Mouse (Mus musculus): ENCODE data around the gene Laptm4a. TPM values are rescaled to one million over a fixed set of nuclear protein-coding genes. Genes with fewer than 3 reads are reported as not detected.
"Not testable (repeated sequence)": the region's sequence is repeated elsewhere in the genome, so short reads cannot be mapped to it uniquely, and the experiment has no call there.

Gene Laptm4a
- total RNA-seq, 1 experiment from 2014 or later, result 266 TPM

DNA sequence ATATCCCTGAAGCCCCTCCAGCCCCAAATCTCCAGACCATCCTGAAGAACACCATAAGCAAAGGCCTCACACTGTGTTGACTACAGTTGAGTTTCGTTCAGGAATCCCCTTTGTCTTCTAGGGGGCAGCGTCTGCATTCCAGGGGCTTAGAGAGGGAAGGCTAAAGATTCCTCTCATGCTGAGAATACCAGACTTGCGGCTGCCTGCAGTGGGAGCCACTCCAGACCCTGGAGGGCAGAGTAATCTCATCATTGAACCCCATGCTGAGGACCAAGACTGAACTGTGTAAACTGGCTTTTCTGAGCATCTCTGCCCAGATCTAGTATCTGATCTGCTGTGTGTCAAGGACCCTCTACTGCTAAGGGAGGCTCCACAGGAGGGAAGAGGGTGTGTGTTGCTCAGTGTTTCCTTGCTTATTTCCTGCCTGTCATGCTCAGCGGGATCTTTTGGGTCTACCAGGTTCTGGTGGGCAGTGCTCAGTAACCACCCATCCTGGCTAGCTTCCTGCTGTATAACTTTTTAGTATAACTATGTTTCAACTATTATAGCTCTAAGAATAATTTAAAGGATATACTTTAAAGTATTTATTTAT lies 21.3 kb upstream of the Laptm4a start:
- ATAC-seq (replicated peaks in 1 of 2; ENCODE audit: insufficient read depth in 1 of 2, low FRiP score in 2 of 2, low TSS enrichment in 1 of 2, low read depth in 1 of 2, poor library complexity in 2 of 2, severe bottlenecking in 2 of 2), result 0 out of 4 replicates have a peak, but pooled peaks of 1 of the 2 experiments have one; percentile 4

DNA sequence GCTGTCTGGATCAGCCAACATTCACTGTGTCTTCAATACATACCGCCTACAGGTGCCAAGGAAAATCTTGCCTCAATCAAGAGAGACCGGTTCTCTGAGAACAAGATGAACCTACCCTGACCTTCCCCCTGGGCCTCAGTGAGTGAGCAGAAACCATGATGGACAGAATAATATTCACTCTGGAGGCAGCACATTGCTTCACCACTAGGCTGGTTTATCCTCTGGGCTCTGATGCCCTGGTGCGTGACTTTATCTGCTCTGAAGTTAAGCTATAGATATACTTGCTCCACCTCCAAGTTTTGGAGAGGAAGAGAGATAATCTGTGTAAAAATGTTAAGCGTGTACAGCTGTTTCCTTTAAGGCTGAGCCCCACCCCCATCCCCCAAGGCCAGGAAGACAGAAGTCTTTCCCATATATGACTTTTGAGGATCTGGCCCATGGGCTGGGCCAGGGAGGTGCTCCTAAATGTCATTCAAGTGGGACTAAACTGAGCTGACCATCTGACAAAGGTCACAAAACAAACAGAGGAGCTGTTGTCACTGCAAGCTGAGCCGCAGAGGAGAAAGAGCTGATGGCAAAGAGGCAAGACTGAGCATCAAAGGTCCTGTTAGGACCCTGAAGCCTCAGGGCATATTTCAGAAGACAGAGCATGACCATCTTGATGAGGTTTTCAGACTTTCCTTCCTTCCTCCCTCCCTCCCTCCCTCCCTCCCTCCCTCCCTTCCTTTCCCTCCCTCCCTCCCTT lies 20.4 kb upstream of the Laptm4a start:
- peak; percentile 22 to 32; a peak in 1 of 4 replicates for ATAC-seq (replicated peaks in 1 of 2; ENCODE audit: insufficient read depth in 1 of 2, low FRiP score in 2 of 2, low TSS enrichment in 1 of 2, low read depth in 1 of 2, poor library complexity in 2 of 2, severe bottlenecking in 2 of 2)

DNA sequence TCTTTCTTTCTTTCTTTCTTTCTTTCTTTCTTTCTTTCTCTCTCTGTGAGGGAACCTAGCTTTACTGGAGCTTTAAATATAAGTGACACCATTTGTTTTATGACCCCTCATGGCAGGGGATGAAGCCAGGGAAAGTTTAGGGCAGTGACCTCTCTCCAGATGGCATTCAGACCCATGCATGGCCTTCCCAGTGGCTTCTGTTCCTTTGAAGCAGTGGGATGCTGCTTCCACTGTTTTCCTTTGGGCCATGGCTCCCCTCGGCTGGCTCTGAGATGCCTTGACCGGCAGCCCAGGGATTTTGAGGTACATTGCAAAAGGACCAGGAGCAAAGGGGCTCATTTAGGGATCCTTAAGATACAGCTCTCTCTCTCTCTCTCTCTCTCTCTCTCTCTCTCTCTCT lies 19.5 kb upstream of the Laptm4a start:
- no peak for ATAC-seq (replicated peaks in 1 of 2; ENCODE audit: insufficient read depth in 1 of 2, low FRiP score in 2 of 2, low TSS enrichment in 1 of 2, low read depth in 1 of 2, poor library complexity in 2 of 2, severe bottlenecking in 2 of 2)

DNA sequence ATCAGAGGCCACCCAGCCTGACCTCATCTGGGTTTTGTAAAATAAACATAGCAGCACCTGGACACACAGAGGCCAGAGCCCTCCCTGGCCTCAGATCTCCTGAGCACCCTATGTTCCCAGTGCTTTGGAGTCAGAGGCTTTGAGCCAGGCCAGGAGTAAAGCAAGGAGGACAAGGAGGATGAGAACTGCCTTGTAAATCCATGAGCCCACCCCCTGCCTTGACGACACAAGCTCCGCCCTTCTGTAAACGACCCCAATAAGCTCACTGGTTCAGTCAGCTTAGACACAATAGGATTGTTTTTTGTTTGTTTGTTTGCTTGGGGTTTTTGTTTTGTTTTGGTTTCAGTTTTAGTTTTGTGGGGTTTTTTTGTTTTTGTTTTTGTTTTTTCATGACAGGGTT lies 19.0 kb upstream of the Laptm4a start:
- no peak for ATAC-seq (replicated peaks in 1 of 2; ENCODE audit: insufficient read depth in 1 of 2, low FRiP score in 2 of 2, low TSS enrichment in 1 of 2, low read depth in 1 of 2, poor library complexity in 2 of 2, severe bottlenecking in 2 of 2)

DNA sequence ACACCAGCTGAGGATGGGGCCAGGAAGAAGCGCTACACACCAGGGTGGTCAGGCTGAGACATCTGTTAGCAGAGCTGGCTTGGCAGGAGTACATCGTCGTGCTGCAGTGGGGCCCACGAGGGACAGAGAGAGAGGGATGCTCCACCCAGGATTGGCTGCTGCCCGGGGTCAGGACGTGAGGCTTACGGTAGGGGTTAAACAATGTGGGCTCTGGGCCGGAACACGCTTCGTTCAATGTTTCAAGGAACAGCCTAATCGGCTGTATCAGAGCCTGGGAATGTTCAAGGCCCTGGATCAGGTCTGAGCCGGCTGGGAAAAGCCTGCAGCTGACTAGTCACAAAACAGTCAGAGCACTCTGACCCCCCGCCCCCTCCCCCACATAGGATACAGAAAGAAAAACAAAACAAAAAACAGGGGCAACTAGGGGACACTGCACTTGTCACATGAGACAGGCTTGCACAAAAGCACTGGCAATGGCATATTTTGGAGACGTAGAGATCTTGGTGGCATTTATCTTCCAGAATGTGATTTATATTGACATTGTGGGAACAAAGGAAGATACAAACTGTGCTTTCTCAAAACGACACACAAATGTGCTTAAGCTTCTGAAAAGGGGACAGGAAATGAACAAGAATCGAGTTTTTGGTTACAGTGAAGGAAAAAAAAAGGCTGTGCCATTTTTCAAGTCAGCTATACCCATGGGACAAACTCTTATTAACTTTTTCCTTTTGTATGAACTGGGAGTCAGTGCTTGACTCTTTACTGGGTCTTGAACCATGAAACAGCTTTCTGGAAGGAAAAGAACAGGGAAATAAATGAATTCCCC lies 8.4 kb upstream of the Laptm4a start:
- ATAC-seq (replicated peaks in 1 of 2; ENCODE audit: insufficient read depth in 1 of 2, low FRiP score in 2 of 2, low TSS enrichment in 1 of 2, low read depth in 1 of 2, poor library complexity in 2 of 2, severe bottlenecking in 2 of 2), result no peak

DNA sequence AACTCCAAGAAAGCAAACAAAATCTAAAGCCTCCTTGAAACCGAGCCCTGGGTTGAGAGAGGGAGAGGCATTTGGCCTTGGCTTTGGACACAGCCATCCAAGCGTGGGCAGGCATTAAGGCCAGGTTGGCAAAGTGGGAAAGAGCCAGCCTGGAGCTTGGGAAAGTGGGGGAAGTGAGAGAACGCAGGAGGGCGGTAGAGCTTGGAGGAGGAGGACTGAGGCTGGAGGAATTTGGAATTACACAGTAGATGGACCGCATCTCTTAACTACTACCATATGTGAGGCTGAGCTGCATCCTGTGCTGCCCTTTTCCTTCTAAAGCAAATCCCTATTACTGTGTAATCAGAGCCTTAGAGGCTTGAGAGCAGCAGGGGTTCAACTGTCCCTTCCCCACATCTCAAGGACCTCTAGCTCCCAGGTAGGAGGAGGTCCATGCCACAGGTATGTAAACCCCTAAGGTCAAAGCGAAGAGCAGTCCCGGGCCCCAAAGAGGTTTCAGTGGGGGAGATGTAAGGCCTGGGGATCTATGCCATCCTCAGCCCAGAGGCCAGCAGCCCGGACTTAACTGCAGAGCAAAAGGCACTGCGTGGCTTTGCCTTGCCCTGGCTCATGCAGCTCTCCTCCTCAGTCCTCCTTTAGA lies 7.6 kb upstream of the Laptm4a start:
- ATAC-seq (replicated peaks in 1 of 2; ENCODE audit: insufficient read depth in 1 of 2, low FRiP score in 2 of 2, low TSS enrichment in 1 of 2, low read depth in 1 of 2, poor library complexity in 2 of 2, severe bottlenecking in 2 of 2), result no peak

DNA sequence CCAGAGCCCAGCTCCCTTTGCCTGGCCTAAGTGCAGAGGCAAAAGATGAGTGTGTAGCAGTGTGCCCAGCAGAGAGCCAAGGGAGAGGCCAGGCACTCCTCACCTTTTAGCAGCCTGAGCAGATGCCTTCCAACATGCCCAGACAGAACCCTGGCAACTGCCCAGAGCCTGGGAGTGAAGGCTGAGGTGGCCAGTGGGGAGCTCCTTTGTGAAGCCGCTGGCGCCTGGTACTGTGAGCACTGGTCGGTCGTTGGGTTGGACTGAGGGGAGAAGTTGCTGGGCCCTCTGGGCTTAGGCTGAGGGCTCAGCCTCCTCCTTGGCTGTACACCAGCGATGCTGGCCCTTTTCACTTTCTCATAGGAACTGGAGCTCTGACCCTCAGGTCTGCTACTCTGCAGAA lies 5.1 kb upstream of the Laptm4a start:
- no peak for ATAC-seq (replicated peaks in 1 of 2; ENCODE audit: insufficient read depth in 1 of 2, low FRiP score in 2 of 2, low TSS enrichment in 1 of 2, low read depth in 1 of 2, poor library complexity in 2 of 2, severe bottlenecking in 2 of 2)

DNA sequence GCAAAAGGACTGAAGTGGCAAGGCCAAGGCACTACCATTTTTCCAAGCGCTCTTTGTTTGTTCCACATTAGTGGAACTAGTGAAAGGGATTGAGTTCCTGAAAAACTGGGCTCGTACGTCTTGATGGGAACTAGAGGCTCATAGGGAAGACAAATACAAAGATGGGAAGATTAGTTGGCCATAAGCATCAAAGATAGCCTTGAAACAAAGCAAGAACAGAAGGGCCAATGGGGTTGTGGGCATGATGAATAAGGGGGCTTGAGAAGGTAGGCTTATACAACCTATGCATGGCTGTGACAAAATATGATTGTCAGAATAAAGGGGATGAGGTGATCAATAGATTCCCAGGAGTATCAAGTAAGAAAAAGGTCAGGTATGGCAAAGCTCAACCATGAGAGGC lies 2.2 kb upstream of the Laptm4a start:
- ATAC-seq (replicated peaks in 1 of 2; ENCODE audit: insufficient read depth in 1 of 2, low FRiP score in 2 of 2, low TSS enrichment in 1 of 2, low read depth in 1 of 2, poor library complexity in 2 of 2, severe bottlenecking in 2 of 2), result no peak

DNA sequence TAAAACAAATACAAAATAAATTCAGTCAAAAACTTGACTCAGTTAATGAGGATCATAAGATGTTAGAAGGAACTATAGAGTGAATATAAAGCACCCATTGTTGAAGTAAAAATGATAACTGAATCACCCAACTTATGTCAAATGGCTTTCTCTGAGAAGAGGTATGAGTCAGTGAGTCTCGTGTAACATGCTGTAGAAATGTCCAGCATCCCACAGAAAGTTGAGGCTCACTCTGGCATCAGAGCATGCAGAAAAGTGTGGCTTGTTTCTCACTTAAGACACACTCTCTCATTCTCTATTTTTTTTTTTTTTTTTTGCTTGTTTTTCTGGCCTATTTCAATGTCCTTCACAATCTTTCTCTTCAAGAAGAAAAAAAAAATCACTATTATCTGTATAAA lies 469 bp upstream of the Laptm4a start:
- ATAC-seq (replicated peaks in 1 of 2; ENCODE audit: insufficient read depth in 1 of 2, low FRiP score in 2 of 2, low TSS enrichment in 1 of 2, low read depth in 1 of 2, poor library complexity in 2 of 2, severe bottlenecking in 2 of 2), result no peak

DNA sequence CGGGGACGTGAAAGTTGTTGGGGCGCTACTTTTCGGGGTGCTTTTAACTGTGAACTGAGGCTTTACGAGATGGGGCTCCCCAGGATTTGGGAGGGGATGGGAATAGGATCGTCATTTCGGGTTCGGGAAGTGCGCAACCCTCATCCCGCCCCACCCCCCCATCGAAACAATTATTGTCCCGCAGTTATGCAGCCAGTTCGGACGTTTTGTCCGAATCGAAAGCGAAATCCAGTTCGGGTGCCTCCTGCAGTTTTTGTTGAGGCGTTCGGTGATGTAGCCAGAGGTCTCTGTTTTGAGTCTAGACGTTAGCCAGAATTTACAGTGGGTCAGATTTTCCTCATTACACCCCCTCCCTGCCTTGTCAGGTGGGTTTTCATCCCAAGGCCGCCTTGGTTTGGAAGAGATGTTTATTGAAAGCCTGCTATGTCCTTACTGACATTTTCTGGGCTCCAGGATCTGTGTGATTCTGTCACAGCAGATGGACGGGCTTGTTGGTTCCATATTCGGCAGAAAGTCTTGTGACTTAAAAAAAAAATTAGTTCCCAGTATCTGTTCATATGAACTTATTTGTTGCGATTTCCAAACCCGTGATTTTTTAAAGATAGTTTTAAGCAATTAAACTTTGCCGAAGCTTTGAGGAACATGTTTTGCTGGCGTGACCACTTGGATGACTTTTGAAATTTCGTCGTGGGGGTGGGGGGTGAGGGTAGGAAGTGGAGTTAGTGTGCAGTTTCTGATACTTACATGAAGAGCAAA lies 1.1 kb downstream of the Laptm4a start:
- ATAC-seq (replicated peaks in 1 of 2; ENCODE audit: insufficient read depth in 1 of 2, low FRiP score in 2 of 2, low TSS enrichment in 1 of 2, low read depth in 1 of 2, poor library complexity in 2 of 2, severe bottlenecking in 2 of 2), result peak in 1 of 2 experiments; percentile 27; a peak in 1 of 4 replicates

DNA sequence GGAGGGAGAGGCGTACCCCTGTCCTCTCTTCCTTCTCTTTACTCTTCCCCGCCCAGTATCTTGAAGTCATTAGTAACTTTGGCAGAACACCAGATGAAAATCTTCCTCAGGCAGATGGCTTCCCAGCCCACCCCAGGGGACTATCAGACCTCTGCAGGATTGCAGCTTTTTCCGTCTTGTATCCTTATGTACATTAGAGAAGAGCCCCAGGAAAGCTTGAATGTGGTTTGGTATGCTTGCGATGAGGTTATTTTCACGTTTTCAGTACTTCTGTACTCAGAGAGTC lies 1.6 kb downstream of the Laptm4a start:
- ATAC-seq (replicated peaks in 1 of 2; ENCODE audit: insufficient read depth in 1 of 2, low FRiP score in 2 of 2, low TSS enrichment in 1 of 2, low read depth in 1 of 2, poor library complexity in 2 of 2, severe bottlenecking in 2 of 2), result peak in 1 of 2 experiments; percentile 33; a peak in 3 of 4 replicates

DNA sequence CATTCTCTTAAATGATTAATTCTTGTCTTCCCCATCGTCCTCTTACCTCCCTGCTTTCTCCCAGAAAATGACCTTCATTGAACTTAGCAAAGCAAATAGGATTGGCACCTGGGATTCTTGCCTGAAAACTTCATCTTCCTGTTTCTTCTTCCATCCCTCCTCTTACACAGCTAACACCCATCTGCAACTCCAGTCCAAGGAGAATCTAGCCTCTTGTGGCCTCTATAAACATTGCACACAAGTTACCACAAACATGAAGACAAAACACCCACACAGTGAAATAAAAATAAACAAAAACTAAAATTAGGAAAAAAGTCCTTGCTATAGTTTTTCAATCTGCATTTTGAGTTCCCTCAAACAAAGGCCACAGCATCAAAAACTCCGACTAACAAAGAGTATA lies 2.1 kb downstream of the Laptm4a start:
- no peak for ATAC-seq (replicated peaks in 1 of 2; ENCODE audit: insufficient read depth in 1 of 2, low FRiP score in 2 of 2, low TSS enrichment in 1 of 2, low read depth in 1 of 2, poor library complexity in 2 of 2, severe bottlenecking in 2 of 2)

DNA sequence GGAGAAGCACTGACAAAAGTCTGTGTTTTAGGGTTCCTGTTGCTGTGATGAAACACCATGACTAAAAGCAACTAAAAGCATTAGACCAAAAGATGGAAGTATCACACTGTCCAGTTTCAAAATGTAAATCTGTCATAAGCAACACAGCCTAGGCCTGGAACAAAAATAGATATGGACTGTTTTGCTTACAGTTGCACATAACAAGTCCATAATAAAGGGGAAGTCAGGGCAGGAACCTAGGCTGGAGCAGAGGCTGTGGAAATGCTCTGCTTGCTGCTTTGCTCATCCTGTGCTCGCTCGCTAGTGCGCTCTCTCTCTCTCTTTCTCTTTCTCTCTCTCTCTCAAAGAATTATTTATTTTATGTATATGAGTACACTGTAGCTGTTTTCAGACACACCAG lies 6.2 kb downstream of the Laptm4a start:
- ATAC-seq (replicated peaks in 1 of 2; ENCODE audit: insufficient read depth in 1 of 2, low FRiP score in 2 of 2, low TSS enrichment in 1 of 2, low read depth in 1 of 2, poor library complexity in 2 of 2, severe bottlenecking in 2 of 2), result peak; percentile 80 to 84

DNA sequence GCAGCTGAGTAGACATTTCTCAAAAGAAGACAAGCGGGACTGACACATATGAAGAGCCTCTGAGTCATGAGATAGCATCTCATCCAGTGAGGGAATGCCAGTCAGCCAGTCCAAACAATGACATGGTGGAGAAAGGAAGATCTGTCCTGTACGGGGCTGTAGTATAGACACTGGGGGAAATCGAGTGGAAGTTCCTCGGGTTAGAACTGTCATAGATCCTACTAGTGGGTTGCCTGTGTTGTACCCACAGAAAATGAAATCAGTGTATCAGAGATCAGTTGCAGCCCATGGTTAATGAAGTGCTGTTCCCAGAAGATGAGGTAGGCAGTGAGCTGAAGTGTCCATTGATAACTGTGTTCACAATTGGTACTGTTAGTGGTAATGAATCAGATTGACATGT lies 7.3 kb downstream of the Laptm4a start:
- ATAC-seq (replicated peaks in 1 of 2; ENCODE audit: insufficient read depth in 1 of 2, low FRiP score in 2 of 2, low TSS enrichment in 1 of 2, low read depth in 1 of 2, poor library complexity in 2 of 2, severe bottlenecking in 2 of 2), result no peak

DNA sequence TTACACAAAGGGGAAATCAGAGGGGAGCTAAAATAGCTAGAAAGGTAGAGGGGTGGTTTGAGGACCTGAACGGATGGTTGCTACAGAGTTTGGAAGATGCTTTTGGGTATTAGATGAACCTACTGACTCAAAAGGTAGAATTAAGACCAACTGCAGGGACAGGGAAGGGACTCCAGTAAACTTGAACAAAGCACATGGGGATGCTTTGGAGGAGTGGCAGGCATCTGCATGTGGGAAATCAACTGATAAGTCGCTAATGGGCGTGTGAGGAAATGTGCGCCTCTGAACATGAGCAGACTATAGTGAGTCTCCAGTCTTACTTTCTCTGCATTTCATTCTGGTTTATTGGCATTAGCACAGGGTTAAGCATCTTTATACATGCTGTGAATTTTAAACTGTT lies 9.6 kb downstream of the Laptm4a start:
- ATAC-seq (replicated peaks in 1 of 2; ENCODE audit: insufficient read depth in 1 of 2, low FRiP score in 2 of 2, low TSS enrichment in 1 of 2, low read depth in 1 of 2, poor library complexity in 2 of 2, severe bottlenecking in 2 of 2), result no peak

DNA sequence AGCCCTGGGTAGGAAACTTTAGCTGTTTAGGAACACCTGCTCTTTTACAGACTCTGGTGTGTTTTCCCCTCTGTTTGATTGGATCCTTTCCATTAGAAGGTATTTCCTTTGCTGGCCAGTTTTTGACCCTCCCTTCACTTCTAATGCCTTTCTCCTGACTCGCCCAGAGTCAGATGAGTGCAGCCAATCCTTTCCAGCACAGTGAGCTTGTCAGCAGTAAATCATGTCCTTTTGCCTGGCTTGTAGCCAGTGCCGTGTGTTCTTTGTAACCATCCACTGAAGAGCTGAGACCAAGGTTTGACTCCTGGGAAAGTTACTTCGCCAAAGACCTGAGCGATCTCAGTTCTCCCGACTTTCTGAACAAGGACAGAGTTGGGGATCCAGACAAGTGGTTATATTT lies 13.9 kb downstream of the Laptm4a start:
- ATAC-seq (replicated peaks in 1 of 2; ENCODE audit: insufficient read depth in 1 of 2, low FRiP score in 2 of 2, low TSS enrichment in 1 of 2, low read depth in 1 of 2, poor library complexity in 2 of 2, severe bottlenecking in 2 of 2), result no peak

DNA sequence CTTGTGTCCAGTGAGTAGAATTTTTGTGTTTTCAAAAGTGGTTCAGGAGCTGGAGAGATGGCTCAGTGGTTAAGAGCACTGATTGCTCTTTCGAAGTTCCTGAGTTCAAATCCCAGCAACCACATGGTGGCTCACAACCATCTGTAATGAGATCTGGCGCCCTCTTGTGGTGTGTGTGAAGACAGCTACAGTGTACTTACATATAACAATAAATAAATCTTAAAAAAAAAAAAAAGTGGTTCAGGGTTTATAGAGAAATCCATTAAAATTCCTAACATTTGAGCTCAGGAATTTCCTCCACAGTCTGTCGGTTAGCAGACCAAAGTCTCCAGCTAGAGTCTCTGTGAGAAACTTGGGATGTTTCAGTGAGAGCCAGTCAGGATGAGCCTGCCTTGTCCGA lies 14.7 kb downstream of the Laptm4a start:
- ATAC-seq (replicated peaks in 1 of 2; ENCODE audit: insufficient read depth in 1 of 2, low FRiP score in 2 of 2, low TSS enrichment in 1 of 2, low read depth in 1 of 2, poor library complexity in 2 of 2, severe bottlenecking in 2 of 2), result not testable (repeated sequence)

Data from hematopoietic stem cell, adult 5-6 weeks (primary cell).